Mouse (Mus musculus) MEL (cell line): ENCODE results near the gene Cux1.

ENCODE experiments used
- CTCF ChIP-seq, 3 experiments: IDR thresholded peaks in 2 of 3; conservative IDR thresholded peaks in 1 of 3; 2 replicates each; pipeline ENCODE4 v1.5.1; 2011 to 2012; ENCODE audit warnings: low read length in 3 of 3, low read depth in 2 of 3, mild to moderate bottlenecking in 2 of 3, improper control_type of control experiment in 1 of 3, inconsistent platforms in 1 of 3, mixed read lengths in 1 of 3, moderate library complexity in 1 of 3; ENCODE audit not compliant: control insufficient read depth in 1 of 3, insufficient read depth in 1 of 3, poor library complexity in 1 of 3, severe bottlenecking in 1 of 3
- GATA1 ChIP-seq: IDR thresholded peaks from 2 replicates; pipeline ENCODE4 v1.6.1; 2011; ENCODE audit warnings: low read depth, low read length, improper control_type of control experiment
- NRF1 ChIP-seq: IDR thresholded peaks from 2 replicates; pipeline ENCODE4 v1.6.1; 2014; ENCODE audit warnings: low read depth, mild to moderate bottlenecking, inconsistent platforms, low read length, improper control_type of control experiment, moderate library complexity; ENCODE audit not compliant: poor library complexity, insufficient read depth, severe bottlenecking
- POLR2A ChIP-seq, 2 experiments: IDR thresholded peaks; 2 replicates each; pipeline ENCODE4 v1.6.1; 2011 to 2012; ENCODE audit warnings: low read length in 2 of 2, mild to moderate bottlenecking in 2 of 2, control low read depth in 1 of 2, improper control_type of control experiment in 1 of 2, low read depth in 1 of 2, moderate library complexity in 1 of 2; ENCODE audit not compliant: control insufficient read depth in 1 of 2, insufficient read depth in 1 of 2, poor library complexity in 1 of 2
- USF1 ChIP-seq: IDR thresholded peaks from 2 replicates; pipeline ENCODE4 v1.6.1; 2014; ENCODE audit warnings: low read depth, mild to moderate bottlenecking, inconsistent platforms, low read length, improper control_type of control experiment, moderate library complexity
- ZKSCAN1 ChIP-seq: IDR thresholded peaks from 2 replicates; pipeline ENCODE4 v1.6.1; 2012; ENCODE audit warnings: low read depth, mild to moderate bottlenecking, inconsistent platforms, low read length, improper control_type of control experiment, moderate library complexity
- ZNF384 ChIP-seq: IDR thresholded peaks from 2 replicates; pipeline ENCODE4 v1.6.1; 2012; ENCODE audit warnings: low read depth, mild to moderate bottlenecking, inconsistent platforms, low read length, improper control_type of control experiment

GRCm38 (mm10) chr5:136526545-136526909, 40.8 kb downstream of the Cux1 start:
- TF ChIP-seq USF1, result no peak
- TF ChIP-seq CTCF (IDR thresholded peaks at IDR 0.05 in 2 of 3, conservative IDR thresholded peaks at IDR 0.05 in 1 of 3; ENCODE audit: control insufficient read depth in 1 of 3, insufficient read depth in 1 of 3, low read depth in 2 of 3, low read length in 3 of 3, poor library complexity in 1 of 3, severe bottlenecking in 1 of 3), result no peak
- TF ChIP-seq ZNF384, result no peak
- no peak for TF ChIP-seq POLR2A (IDR thresholded peaks at IDR 0.05; ENCODE audit: control insufficient read depth in 1 of 2, insufficient read depth in 1 of 2, low read depth in 1 of 2, low read length in 2 of 2, poor library complexity in 1 of 2)
- TF ChIP-seq GATA1, result no peak
- no peak for TF ChIP-seq ZKSCAN1
- TF ChIP-seq NRF1, result no peak
